Mouse (Mus musculus): ENCODE data around the gene Acot5. TPM values are rescaled to one million over a fixed set of nuclear protein-coding genes. Genes with fewer than 3 reads are reported as not detected.
A peak's percentile ranks its signal among the peaks of the same experiment; 100 is the strongest.
"Not testable (repeated sequence)": the region's sequence is repeated elsewhere in the genome, so short reads cannot be mapped to it uniquely, and the experiment has no call there.

Acot5 gene
- polyA plus RNA-seq, 1 experiment from 2014 or later = not detected

DNA sequence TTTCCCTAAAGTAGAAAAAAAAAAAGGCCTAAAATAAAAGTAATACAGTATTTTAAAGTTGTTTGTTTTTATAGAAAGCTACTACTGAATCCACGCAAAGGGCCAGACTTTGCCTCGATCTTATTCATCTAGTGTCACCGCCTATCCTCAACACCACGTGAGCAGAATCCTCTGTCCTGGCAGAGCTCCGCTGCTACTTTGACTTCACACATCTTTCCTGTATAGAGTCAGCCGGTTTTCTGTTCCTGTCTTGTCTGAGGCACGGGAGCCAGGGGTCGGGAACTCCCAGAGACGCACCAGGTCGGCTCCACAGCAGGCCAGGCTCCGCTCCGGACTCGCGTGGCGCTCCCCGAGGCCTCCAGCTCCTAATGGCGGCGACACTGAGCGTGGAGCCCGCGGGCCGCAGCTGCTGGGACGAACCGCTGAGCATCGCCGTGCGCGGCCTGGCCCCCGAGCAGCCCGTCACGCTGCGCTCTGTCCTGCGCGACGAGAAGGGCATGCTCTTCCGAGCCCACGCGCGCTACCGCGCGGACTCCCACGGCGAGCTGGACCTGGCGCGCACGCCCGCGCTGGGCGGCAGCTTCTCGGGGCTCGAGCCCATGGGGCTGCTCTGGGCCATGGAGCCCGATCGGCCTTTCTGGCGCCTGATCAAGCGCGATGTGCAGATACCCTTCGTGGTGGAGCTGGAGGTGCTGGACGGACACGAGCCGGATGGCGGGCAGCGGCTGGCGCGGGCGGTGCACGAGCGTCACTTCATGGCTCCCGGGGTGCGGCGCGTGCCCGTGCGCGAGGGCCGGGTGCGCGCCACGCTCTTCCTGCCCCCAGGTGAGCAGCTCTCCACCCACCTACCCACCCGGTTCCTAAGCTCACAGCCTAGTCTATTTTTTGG lies 31.7 kb downstream of the Acot5 start, which contains the start of gene Acot6:
Gene Acot6, plus strand, starts transcription at position 51 of the 889 bp plus-strand sequence.
- H3K27me3 ChIP-seq, H3K4me1 ChIP-seq, H3K36me3 ChIP-seq, H3K9me3 ChIP-seq, H3K27ac ChIP-seq: not testable (repeated sequence)
- Histone ChIP-seq H3K4me3 (peak within 1 kb of the TSS; percentile 55), H3K4me2 (replicated peaks) (peak within 1 kb of the TSS; percentile 71), H3K9ac (peak within 1 kb of the TSS; percentile 68)
- 0 out of 2 replicates have a peak, but pooled peaks have one; percentile 35 for ATAC-seq (ENCODE audit: insufficient number of reproducible peaks, insufficient read depth, low FRiP score, low TSS enrichment)
- WGBS = under 1% methylated on average over 78 of the region's 80 CpGs

DNA sequence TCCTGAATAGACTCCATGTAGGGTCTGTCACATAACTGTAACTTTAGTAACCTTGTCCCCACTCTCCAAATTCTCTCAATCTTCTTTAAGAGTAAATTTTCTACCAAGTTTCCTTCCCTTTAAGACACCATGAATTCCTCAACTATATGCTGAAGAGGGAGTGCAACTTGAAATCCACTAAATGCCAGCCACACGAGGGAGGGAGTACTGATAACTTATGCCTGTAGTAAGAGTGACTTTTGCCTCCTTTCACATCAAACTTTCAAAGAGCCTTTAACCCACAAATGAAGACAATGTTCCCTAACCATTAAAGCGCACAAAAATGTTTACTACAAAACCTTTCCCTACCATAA lies 32.3 kb downstream of the Acot5 start:
- H3K27me3 ChIP-seq = no peaks in the 10 kb centered on the region
- 55% methylated on average over 2 of the region's 2 CpGs for WGBS
- no peaks in the 10 kb centered on the region for H3K36me3 ChIP-seq
- peak overlapping the region; percentile 71 for H3K4me2 ChIP-seq (replicated peaks)
- no peaks in the 10 kb centered on the region for H3K9me3 ChIP-seq
- no peak for ATAC-seq (ENCODE audit: insufficient number of reproducible peaks, insufficient read depth, low FRiP score, low TSS enrichment)
- no peaks in the 10 kb centered on the region for H3K4me1 ChIP-seq
- no peak overlapping the region for H3K27ac ChIP-seq
- H3K9ac ChIP-seq = 0 out of 2 replicates have a peak overlapping the region, but pooled peaks have one; percentile 68
- peak overlapping the region; percentile 55 for H3K4me3 ChIP-seq

DNA sequence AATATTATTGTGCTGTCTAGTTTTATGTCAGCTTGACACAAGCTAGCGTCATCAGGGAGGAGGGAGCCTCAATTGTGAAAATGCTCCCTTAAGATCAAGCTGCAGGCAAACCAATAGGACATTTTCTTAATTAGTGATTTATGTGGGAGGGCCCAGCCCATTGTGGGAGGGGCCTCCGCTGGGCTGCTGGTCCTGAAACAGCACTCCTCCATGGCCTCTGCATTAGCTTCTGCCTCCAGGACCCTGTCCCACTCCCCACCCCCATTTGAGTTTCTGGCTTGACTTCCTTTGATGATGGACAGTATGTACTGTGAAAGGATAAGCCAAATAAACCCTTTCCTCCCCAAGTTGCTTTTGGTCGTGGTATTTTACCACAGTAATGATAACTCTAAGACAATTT lies 37.9 kb downstream of the Acot5 start:
- Histone ChIP-seq H3K4me1 (no peaks in the 10 kb centered on the region), H3K27me3 (no peaks in the 10 kb centered on the region), H3K9ac (no peak overlapping the region), H3K4me3 (no peak overlapping the region), H3K36me3 (no peaks in the 10 kb centered on the region), H3K4me2 (replicated peaks) (no peak overlapping the region), H3K27ac (no peak overlapping the region), H3K9me3 (no peaks in the 10 kb centered on the region)
- WGBS = 72% methylated on average over 3 of the region's 3 CpGs
- no peak for ATAC-seq (ENCODE audit: insufficient number of reproducible peaks, insufficient read depth, low FRiP score, low TSS enrichment)

DNA sequence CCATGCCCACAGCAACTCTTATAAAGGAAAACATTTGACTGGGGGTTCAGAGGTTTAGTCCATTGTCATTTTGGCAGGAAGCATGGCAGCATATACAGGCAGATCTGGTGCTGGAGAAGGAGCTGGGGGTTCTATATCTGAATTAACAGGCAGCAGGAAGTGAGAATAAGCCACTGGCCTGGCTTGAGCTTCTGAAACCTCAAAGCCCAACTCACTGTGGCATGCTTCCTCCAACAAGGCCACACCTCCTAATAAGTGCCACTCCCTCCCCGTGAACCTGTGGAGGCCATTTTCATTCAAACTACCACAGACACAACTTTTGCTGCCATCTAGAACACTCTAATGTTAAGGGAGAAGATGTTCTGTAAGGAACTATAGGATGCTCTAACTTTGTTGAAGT lies 38.6 kb downstream of the Acot5 start:
- Histone ChIP-seq H3K4me3 (no peak overlapping the region), H3K9ac (no peak overlapping the region), H3K9me3 (no peaks in the 10 kb centered on the region), H3K4me1 (no peaks in the 10 kb centered on the region), H3K27me3 (no peaks in the 10 kb centered on the region), H3K27ac (no peak overlapping the region), H3K36me3 (no peaks in the 10 kb centered on the region), H3K4me2 (replicated peaks) (no peak overlapping the region)
- 91% methylated on average over 1 of the region's 1 CpGs for WGBS
- ATAC-seq (ENCODE audit: insufficient number of reproducible peaks, insufficient read depth, low FRiP score, low TSS enrichment) = no peak

DNA sequence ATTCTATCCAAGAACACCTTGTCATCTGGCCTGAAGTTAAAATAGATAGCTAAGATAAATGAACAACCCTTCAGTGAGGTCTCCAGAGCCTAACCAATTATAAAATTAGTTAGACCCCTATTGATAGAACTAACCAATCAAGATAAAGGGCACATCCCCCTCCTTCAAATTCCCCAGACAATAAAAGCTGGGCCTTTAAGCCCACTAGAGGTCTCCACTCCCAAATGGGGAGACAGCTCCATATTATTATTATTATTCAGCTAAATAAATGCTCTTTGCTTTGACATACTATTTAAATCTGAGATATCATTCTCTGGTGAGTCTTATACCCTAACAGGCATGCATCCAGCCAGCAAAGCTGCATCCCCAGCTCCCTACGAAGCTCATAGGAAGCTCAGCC lies 40.8 kb downstream of the Acot5 start:
- Histone ChIP-seq H3K9me3 (no peaks in the 10 kb centered on the region), H3K36me3 (no peaks in the 10 kb centered on the region), H3K4me2 (replicated peaks) (no peak overlapping the region), H3K27me3 (no peaks in the 10 kb centered on the region), H3K4me3 (no peak overlapping the region), H3K4me1 (peaks cover 3% of the 10 kb centered on the region; the same call in 1 of the 2 replicates), H3K9ac (no peak overlapping the region), H3K27ac (no peak overlapping the region)
- WGBS = 71% methylated on average over 1 of the region's 1 CpGs
- ATAC-seq (ENCODE audit: insufficient number of reproducible peaks, insufficient read depth, low FRiP score, low TSS enrichment) = no peak

DNA sequence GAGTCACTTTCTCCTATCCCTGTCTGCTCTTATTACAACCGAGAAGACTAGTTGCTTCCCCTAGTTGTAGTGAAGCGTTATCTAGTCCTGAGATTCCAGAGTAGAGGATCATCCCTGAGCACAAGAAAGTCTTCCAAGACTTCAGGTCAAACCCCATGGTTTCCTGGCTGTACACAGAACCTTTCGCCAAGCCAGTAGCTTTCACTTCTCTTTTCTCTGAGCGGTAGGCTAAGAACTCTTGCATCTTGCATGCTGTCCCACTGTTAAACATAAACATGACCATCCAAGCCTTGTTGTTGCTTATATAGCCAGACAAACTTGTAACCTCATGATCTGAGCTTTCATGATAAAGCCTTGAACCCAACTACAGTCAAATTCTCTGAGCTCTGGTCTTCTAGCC lies 41.7 kb downstream of the Acot5 start:
- Histone ChIP-seq H3K4me3 (no peak overlapping the region), H3K9ac (no peak overlapping the region), H3K36me3 (no peaks in the 10 kb centered on the region), H3K4me2 (replicated peaks) (no peak overlapping the region), H3K27me3 (no peaks in the 10 kb centered on the region), H3K27ac (no peak overlapping the region), H3K4me1 (peaks cover 8% of the 10 kb centered on the region; the same call in 1 of the 2 replicates), H3K9me3 (no peaks in the 10 kb centered on the region)
- ATAC-seq (ENCODE audit: insufficient number of reproducible peaks, insufficient read depth, low FRiP score, low TSS enrichment) = no peak
- WGBS = 85% methylated on average over 4 of the region's 4 CpGs

DNA sequence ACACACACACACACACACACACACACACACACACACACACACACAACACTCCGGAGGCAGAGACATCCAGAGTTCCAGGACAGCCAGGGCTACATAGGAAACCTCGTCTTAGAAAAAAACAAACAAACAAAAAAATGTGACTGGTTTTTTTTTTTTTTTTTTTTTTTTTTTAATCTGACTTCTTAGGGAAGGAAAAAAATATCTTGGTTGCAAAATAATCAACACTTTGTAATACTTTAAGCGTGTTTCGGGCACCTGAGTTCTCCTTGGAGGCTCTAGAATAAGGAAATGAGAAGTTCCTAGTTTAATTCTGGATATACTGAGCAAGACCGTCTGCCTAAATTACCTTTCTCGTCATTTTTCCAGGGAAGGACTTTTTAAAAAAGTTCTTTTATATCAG lies 44.6 kb downstream of the Acot5 start:
- Histone ChIP-seq H3K9me3 (no peaks in the 10 kb centered on the region), H3K27ac (no peak overlapping the region), H3K27me3 (no peaks in the 10 kb centered on the region), H3K9ac (peak overlapping the region; percentile 59; the same call in 1 of the 2 replicates), H3K4me3 (peak overlapping the region; percentile 72), H3K36me3 (no peaks in the 10 kb centered on the region), H3K4me1 (peaks cover 8% of the 10 kb centered on the region; the same call in 1 of the 2 replicates), H3K4me2 (replicated peaks) (peak overlapping the region; percentile 75)
- ATAC-seq (ENCODE audit: insufficient number of reproducible peaks, insufficient read depth, low FRiP score, low TSS enrichment) = no peak
- 57% methylated on average over 6 of the region's 6 CpGs for WGBS

DNA sequence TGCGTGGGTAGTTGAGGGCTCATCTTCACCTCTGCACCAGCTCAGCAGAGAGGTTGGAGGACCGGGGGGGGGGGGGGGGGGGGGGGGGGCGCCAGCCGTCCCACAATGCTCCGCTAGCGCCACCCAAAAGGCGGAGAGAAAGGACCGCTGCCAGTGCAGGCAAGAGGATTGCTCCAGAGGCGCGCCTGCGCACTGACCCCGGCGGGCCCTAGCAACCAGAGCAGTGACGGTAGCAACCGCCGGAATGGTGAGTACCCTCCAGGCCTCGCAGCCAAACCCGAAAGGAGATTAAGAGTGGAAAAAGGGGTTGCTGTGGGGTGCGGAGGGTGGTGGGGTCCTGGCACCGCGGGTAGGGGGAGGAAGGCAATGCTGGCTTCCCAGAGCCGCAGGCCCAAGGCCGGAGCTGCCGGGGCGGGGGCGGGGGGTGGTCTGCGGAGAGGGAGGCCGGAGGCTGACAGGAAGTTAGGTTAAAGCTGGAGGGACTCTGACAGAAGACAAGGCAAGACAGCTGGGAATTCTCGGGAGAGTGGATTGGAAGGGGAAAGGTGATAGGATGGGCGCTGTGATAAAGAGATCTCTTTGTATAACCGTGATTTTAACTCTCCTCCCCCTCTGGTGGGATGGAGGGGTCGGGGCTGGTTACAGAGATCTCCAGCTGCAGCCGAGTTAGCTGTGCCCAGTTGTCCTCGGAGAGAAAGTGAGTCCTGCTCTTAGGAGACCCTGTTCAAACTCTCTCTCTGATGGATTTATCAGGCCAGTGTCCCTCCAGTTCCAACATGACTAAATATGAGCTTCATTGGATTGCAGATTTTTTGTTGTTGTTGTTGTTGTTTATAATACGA lies 45.2 kb downstream of the Acot5 start, which contains the start of gene Dnal1:
Gene Dnal1, plus strand, starts transcription at position 214 of the 842 bp plus-strand sequence.
- peaks cover 8% of the 10 kb centered on the region; the same call in 1 of the 2 replicates for H3K4me1 ChIP-seq
- H3K9ac ChIP-seq = peak within 1 kb of the TSS; percentile 59
- no peaks in the 10 kb centered on the region for H3K36me3 ChIP-seq
- no peaks in the 10 kb centered on the region for H3K9me3 ChIP-seq
- H3K4me2 ChIP-seq (replicated peaks) = peak within 1 kb of the TSS; percentile 75
- 2% methylated on average over 29 of the region's 35 CpGs for WGBS
- peak; percentile 94 for ATAC-seq (ENCODE audit: insufficient number of reproducible peaks, insufficient read depth, low FRiP score, low TSS enrichment)
- no peaks in the 10 kb centered on the region for H3K27me3 ChIP-seq
- peak within 1 kb of the TSS; percentile 72 for H3K4me3 ChIP-seq
- peak within 1 kb of the TSS; percentile 72; the same call in 1 of the 2 replicates for H3K27ac ChIP-seq

DNA sequence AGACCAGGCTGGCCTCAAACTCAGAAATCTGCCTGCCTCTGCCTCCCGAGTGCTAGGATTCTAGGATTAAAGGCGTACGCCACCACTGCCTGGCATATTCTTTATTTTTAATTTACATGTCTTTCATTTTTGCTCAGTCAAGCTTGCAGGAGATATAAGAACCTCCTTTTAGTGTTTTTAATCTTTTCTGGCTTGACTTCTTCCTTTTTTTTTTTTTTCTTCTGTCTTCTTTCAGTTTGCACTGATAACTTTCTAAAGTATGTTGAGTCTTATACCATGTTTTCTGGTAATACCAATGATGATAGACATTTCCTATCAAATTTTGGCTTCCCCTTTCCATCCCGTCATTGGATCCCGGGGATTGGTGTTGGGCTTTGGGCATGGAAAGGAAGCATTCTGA lies 50.5 kb downstream of the Acot5 start:
- H3K4me3 ChIP-seq = no peak overlapping the region
- H3K9ac ChIP-seq = no peak overlapping the region
- H3K36me3 ChIP-seq = no peaks in the 10 kb centered on the region
- H3K27ac ChIP-seq = no peak overlapping the region
- H3K4me1 ChIP-seq = peaks cover 8% of the 10 kb centered on the region; the same call in 1 of the 2 replicates
- H3K4me2 ChIP-seq (replicated peaks) = no peak overlapping the region
- no peaks in the 10 kb centered on the region for H3K9me3 ChIP-seq
- H3K27me3 ChIP-seq = no peaks in the 10 kb centered on the region
- ATAC-seq (ENCODE audit: insufficient number of reproducible peaks, insufficient read depth, low FRiP score, low TSS enrichment) = no peak
- WGBS = 92% methylated on average over 5 of the region's 5 CpGs
